Mouse (Mus musculus) thymus, postnatal 36 days (tissue): Measurements from ENCODE around the gene Morn2.
"Not testable (repeated sequence)": the region's sequence is repeated elsewhere in the genome, so short reads cannot be mapped to it uniquely, and the experiment has no call there.

Experiments used
- DNase-seq, 2 experiments: peaks; one replicate each; pipeline ENCODE4 v3.0.0; 2022; ENCODE audit warnings: mixed read lengths in 2 of 2

Morn2 gene

GRCm38 (mm10) chr17:80290074-80290657 is at the start of gene Morn2, which contains the start of gene Dhx57:
Gene Morn2 (plus strand): TSS chr17:80290203.
Gene Dhx57 (minus strand): TSS chr17:80290476.
- DNase-seq: peak; percentile 97

DNA sequence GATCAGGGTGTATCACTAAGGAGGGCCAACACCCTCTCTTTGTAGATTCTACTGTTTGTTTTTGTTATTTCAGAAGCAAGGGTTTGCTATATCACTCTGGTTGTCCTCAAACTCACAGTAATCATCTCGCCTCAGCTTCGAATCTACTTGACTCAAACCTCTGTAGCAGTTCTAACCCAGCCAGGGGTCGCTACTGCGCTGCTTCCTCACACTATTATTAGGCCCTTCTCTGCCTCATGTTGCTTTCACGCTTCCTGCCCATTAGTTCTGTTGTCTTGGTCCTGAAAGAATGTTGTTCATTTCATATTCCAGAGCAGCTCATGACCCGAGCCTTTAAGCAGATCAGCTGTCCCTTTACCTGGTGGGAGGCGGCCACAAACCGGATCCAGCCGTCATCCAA is 48.4 kb upstream of the Morn2 start:
- no peak for DNase-seq

- DNase-seq: no peak
Measured at GRCm38 (mm10) chr17:80243116-80243515, 46.9 kb upstream of the Morn2 start.

DNA sequence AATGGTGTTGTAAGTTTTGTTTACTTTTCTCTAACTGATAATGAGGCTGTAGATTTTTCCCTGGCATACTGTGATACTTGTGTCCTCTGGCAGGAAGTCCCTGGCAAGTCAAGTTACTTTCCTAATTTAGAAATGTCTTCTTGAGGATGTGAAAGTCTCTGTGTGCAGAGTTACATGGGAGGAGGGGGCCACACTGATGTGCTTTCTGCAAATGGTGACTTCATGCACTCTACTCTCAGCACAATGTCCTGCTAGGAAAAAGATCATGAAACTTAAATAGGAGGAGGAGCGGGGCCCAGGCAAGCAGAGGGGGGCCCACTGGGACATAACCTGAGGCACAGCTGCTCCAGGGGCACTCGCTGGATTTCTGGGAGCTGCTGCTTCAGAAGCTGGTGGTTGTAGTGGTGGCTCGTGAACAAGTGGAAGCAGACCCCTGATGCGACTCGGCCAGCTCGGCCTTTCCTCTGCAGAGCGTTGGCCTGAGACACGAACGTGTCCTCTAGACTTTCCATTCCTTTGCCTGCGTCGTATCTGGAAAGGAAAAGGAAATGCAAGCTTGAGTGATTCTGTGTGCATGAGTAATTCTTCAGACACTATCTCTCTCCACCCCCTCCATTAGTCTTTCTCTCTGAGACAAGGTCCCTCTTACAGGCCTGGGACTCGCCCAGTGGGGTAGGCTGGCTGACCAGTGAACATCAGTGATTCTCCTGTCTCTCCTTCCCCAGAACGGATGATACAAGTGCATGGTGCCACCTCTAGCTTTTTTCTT is 37.1 kb upstream of the Morn2 start:
- DNase-seq: no peak

DNA sequence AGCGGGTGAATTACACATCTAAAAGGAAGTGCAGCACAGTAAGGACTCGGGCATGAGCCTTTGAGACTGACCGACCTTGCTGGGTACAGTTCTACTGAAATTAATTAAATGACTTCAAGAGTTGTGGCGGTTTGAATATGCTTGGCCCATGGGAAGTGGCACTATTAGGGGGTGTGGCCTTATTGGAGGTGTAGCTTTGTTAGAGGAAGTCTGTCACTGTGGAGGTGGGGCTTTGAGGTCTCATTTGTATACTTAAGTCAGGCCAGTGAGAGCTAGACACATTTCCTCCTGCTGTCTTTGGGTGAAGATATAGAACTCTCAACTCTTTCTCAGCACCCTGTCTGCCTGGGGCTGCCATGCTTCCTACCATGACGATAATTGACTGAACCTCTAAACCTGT is 35.6 kb upstream of the Morn2 start:
- DNase-seq: no peak

DNA sequence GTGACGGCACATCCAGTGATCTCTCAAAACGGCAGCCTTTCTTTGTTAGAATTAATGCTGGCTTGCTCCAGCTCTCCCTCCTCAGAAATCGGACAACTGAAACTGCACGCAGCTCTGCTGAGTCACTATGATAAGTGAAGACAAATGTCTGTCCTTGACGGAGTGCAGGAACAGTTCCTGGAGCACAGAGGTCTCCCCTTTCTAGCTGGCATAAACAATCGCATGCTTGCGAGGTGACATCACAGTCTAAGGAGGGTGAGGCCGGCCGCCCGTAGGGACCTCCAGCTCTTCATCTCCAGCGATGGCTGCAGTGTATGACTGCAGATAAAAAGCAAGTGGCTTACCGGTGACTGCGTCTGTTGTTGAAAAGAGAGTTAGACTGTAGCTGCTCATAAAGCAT is 34.8 kb upstream of the Morn2 start:
- no peak for DNase-seq

DNA sequence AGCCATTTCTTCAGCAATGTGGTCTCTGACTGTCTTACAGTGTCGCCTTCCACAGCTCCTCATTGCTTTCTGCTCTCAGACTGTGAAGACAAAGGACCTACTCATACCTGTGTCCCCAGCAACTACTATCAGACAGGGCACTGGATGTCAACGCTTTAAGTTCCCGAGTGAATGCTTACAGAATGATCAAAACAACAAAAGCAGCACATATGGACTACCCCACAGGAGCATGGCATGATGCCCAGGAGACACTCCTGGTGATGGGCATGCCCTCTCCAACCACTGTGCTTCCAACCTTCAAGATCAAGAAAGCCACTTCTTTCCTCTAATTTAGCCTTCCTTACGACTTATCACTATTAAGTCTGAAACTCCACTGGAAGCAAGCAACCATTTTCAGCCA is 22.9 kb upstream of the Morn2 start:
- no peak for DNase-seq

DNA sequence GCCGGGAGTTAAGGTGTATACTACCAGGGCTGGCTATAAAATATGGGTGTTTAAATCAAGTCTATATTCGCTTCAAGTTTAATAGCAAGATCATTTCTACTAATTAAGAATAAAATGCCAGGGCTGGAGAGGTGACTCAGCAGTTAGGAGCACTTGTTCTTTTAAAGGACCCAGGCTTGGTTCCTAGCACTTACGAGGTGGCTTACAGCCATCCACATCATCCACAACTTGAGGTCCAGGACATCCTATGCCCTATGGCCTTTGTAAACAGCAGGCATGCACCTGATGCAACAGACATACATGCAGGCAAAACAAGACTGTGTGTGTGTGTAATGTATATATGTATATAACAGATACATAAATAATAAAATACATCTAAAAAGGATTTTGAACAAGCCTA is 21.9 kb upstream of the Morn2 start:
- DNase-seq: no peak

GRCm38 (mm10) chr17:80270622-80271021 is 19.4 kb upstream of the Morn2 start:
- DNase-seq: not testable (repeated sequence)

GRCm38 (mm10) chr17:80278255-80278654 is 11.7 kb upstream of the Morn2 start:
- no peak for DNase-seq

- no peak for DNase-seq
Measured at GRCm38 (mm10) chr17:80279340-80280070, 10.5 kb upstream of the Morn2 start.

DNA sequence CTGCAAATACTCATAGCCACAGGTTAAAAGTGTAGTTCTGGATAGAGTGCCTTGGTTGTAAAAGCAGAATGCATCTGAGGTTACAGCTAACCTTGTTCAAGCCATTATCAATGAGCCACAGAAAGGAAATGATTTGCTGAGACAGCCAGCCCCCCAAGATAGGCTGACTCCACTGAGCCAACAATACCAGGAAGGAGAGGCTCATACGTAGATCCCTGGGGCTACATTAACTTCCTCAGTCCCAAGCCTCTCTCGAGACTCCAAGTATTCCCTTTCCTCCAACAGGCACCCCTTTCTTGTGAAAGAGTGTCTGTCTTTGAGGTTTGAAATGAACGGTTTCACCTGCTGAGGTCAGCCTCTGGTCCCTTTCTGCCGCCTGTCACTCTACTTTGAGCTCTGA is 5.6 kb upstream of the Morn2 start:
- no peak for DNase-seq

DNA sequence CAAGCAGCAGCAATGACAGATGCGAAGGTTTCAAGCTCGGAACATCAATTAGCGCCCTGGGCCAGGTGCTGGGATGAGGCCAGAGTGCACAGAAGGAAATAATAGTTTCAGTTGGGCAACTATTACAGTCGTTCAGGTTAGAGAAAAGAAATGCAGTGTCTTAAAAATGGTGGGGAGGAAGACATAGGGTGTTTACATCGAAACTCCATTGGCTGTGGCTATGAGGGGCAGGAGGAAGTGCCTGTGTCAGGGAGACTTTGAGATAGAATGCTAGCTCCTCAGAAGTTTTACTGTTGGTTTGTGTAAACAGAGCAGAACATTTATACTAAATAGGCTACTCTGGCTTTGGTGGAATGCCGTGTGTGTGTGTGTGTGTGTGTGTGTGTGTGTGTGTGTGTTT is 2.0 kb upstream of the Morn2 start:
- DNase-seq: no peak

- no peak for DNase-seq
Measured at GRCm38 (mm10) chr17:80289280-80290073, 526 bp upstream of the Morn2 start.

DNA sequence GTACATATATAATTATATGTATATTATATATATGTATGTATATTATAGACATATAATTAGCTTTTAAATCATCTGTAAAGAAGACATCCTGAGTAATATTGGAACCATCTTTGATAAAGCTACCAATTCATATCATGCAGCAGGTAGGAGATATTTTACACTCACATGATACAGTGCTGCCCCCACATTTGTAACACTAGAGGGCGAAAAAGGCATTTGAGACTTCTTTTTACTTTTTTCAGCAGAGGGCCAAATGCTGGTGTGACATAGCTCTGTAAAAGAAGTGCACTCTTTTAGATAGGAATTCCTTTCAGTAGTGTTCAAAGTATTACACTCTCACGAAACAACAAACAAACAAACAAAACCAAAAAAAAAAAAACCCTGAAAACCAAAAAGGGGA is 1.1 kb downstream of the Morn2 start:
- DNase-seq: peak in 1 of 2 experiments; percentile 16

- DNase-seq: no peak
Measured at GRCm38 (mm10) chr17:80295258-80295657, 5.3 kb downstream of the Morn2 start.

GRCm38 (mm10) chr17:80298844-80299243 is 8.8 kb downstream of the Morn2 start:
- DNase-seq: no peak

DNA sequence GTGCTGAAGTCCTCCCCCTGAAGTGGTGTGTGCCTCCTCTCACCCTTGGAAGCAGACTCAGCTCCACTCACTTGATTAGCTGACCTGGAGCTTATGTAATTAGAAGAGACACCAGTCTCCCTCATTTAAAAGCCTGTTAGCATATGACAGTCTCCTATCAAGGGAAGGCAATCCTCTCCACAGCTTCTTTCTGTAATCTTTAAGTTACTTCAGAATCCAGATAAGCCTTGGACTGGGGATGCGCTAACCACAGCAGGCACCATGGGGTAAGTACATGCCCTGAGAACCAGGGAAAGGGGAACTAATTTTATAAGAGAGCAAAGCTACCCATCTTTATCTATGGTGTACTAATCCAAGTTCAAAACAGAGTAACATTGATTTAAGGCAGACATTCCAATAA is 17.2 kb downstream of the Morn2 start, which contains the start of gene Arhgef33:
Arhgef33 (plus strand) TSS at position 157 of the 400 bp plus-strand sequence.
- DNase-seq: no peak

GRCm38 (mm10) chr17:80311761-80312160 is 21.8 kb downstream of the Morn2 start:
- DNase-seq: no peak

- no peak for DNase-seq
Measured at GRCm38 (mm10) chr17:80312405-80312804, 22.4 kb downstream of the Morn2 start.

GRCm38 (mm10) chr17:80322228-80322627 is 32.2 kb downstream of the Morn2 start:
- no peak for DNase-seq

DNA sequence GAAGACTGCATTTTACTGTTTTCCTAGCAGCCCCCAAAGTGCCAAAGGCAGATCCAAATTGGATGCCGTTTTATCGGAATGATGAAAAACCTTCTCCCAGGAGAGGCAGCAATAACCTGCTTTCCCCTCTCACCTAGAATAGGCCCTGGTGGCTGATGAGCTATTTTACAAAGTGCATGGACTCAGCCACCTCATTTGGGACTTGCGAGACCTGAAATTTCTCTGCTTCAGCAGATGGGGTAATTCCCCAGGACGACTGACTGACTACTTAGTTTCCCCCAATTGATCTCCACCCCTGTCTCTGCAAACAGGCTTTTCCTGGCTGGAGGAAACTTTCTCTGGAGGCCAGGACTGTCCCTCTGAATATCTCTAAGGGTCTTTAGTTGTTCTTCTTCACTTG is 33.0 kb downstream of the Morn2 start:
- no peak for DNase-seq

GRCm38 (mm10) chr17:80323658-80324057 is 33.7 kb downstream of the Morn2 start:
- DNase-seq: peak; percentile 13 to 15
